Mouse (Mus musculus): ENCODE measurements around the gene Nmnat2.

Nmnat2 gene

GRCm38 (mm10) chr1:153019128-153019527 is 64.3 kb downstream of the Nmnat2 start:
- in situ Hi-C loops (cut with MboI, MseI): no loop called here

GRCm38 (mm10) chr1:153019623-153020022 is 64.8 kb downstream of the Nmnat2 start:
- in situ Hi-C loops (cut with MboI, MseI): no loop called here

- in situ Hi-C loops (cut with MboI, MseI): no loop called here
Observed at GRCm38 (mm10) chr1:153021034-153021638, 66.3 kb downstream of the Nmnat2 start.

GRCm38 (mm10) chr1:153023018-153023417 is 68.2 kb downstream of the Nmnat2 start:
- in situ Hi-C loops (cut with MboI, MseI): no loop called here

- in situ Hi-C loops (cut with MboI, MseI): no loop called here
Observed at GRCm38 (mm10) chr1:153023875-153024274, 69.1 kb downstream of the Nmnat2 start.

- in situ Hi-C loops (cut with MboI, MseI): no loop called here
Observed at GRCm38 (mm10) chr1:153024453-153024852, 69.7 kb downstream of the Nmnat2 start.

GRCm38 (mm10) chr1:153031345-153031744 is 76.6 kb downstream of the Nmnat2 start:
- in situ Hi-C loops (cut with MboI, MseI): no loop called here

- in situ Hi-C loops (cut with MboI, MseI): no loop called here
Observed at GRCm38 (mm10) chr1:153031954-153032353, 77.2 kb downstream of the Nmnat2 start.

GRCm38 (mm10) chr1:153033145-153033908 is 78.5 kb downstream of the Nmnat2 start:
- in situ Hi-C loops (cut with MboI, MseI): no loop called here

GRCm38 (mm10) chr1:153034064-153034463 is 79.3 kb downstream of the Nmnat2 start:
- in situ Hi-C loops (cut with MboI, MseI): no loop called here

- in situ Hi-C loops (cut with MboI, MseI): no loop called here
Observed at GRCm38 (mm10) chr1:153035328-153035944, 80.6 kb downstream of the Nmnat2 start.

GRCm38 (mm10) chr1:153037353-153038345 is 82.9 kb downstream of the Nmnat2 start:
- in situ Hi-C loops (cut with MboI, MseI): no loop called here

GRCm38 (mm10) chr1:153040091-153040490 is 85.3 kb downstream of the Nmnat2 start:
- in situ Hi-C loops (cut with MboI, MseI): no loop called here

- in situ Hi-C loops (cut with MboI, MseI): no loop called here
Observed at GRCm38 (mm10) chr1:153041046-153041445, 86.3 kb downstream of the Nmnat2 start.

GRCm38 (mm10) chr1:153042318-153042717 is 87.5 kb downstream of the Nmnat2 start:
- in situ Hi-C loops (cut with MboI, MseI): no loop called here

- in situ Hi-C loops (cut with MboI, MseI): no loop called here
Observed at GRCm38 (mm10) chr1:153043332-153043731, 88.5 kb downstream of the Nmnat2 start.

GRCm38 (mm10) chr1:153045368-153045767 is 90.6 kb downstream of the Nmnat2 start:
- in situ Hi-C loops (cut with MboI, MseI): no loop called here

GRCm38 (mm10) chr1:153048147-153048878 is 93.5 kb downstream of the Nmnat2 start:
- in situ Hi-C loops (cut with MboI, MseI): no loop called here

GRCm38 (mm10) chr1:153049451-153049850 is 94.7 kb downstream of the Nmnat2 start:
- in situ Hi-C loops (cut with MboI, MseI): no loop called here

- in situ Hi-C loops (cut with MboI, MseI): no loop called here
Observed at GRCm38 (mm10) chr1:153051474-153051873, 96.7 kb downstream of the Nmnat2 start.

GRCm38 (mm10) chr1:153053619-153054018 is 98.8 kb downstream of the Nmnat2 start:
- in situ Hi-C loops (cut with MboI, MseI): no loop called here

Data from regulatory T cell (primary cell).